Mouse (Mus musculus) liver, adult 2 months (tissue): ENCODE data around the gene Serpinb8.

Source experiments
- CTCF ChIP-seq: fragments of 200-500 bp; IDR thresholded peaks from 2 replicates; pipeline ENCODE4 v1.5.1; 2011; ENCODE audit warnings: low read depth, low read length, control low read depth
- POLR2A ChIP-seq: fragments of 200-500 bp; IDR thresholded peaks from 2 replicates; pipeline ENCODE4 v1.6.1; 2011; ENCODE audit warnings: low read length, control low read depth; ENCODE audit not compliant: insufficient read depth; ENCODE audit errors: extremely low read depth

DNA sequence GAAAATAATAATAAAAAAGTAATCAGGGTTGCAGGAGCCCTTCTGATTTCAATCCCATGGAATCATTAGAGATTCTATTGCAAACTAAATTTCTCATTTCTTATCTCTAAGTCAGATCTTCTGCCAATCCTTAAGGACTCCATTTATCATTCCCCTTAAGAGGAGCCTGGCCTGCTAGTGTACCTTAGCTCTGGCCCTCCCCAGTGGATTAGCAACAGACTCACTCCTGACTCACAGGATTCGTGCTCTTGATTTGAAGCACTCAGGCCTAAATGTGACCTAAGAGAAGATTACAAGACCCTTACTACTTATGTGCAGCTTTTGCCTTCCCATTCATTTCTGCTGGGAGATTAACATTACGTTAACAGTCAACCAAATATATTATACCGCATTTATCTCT, 48.7 kb downstream of the Serpinb8 start:
- no peak for TF ChIP-seq CTCF
- no peak for TF ChIP-seq POLR2A
